Mouse (Mus musculus) limb, embryonic 14.5 days (tissue): ENCODE measurements around the gene Gm9048. TPM values are rescaled to one million over a fixed set of nuclear protein-coding genes. Genes with fewer than 3 reads are reported as not detected.
"Not testable (repeated sequence)": the region's sequence is repeated elsewhere in the genome, so short reads cannot be mapped to it uniquely, and the experiment has no call there.

ENCODE experiments used
- ATAC-seq: fragments of 200-750 bp; cut with Nextera tagmentation; 2 replicates; pipeline ENCODE4 v1.8.0; 2017; ENCODE audit warnings: low read depth, moderate number of reproducible peaks, moderate TSS enrichment; ENCODE audit not compliant: low FRiP score
- DNase-seq: peaks from one replicate; pipeline ENCODE4 v3.0.0-alpha.2; 2015; ENCODE audit warnings: low spot score
- H3K27ac ChIP-seq: fragments of 300-500 bp; sonication (generic); replicated peaks from 2 replicates; pipeline ENCODE4 v1.5.1; 2014; ENCODE audit warnings: low read depth, mild to moderate bottlenecking, low read length, moderate library complexity, mixed read lengths
- H3K27me3 ChIP-seq: fragments of 300-500 bp; sonication (generic); 2 replicates; pipeline ENCODE4 v1.6.1; 2014; ENCODE audit warnings: low read length, mixed read lengths; ENCODE audit not compliant: control insufficient read depth, insufficient read depth
- H3K36me3 ChIP-seq: fragments of 300-500 bp; sonication (generic); 2 replicates; pipeline ENCODE4 v1.6.1; 2014; ENCODE audit warnings: mild to moderate bottlenecking, low read length, moderate library complexity, mixed read lengths; ENCODE audit not compliant: control insufficient read depth, insufficient read depth
- H3K4me1 ChIP-seq: fragments of 300-500 bp; sonication (generic); 2 replicates; pipeline ENCODE4 v1.6.1; 2014; ENCODE audit warnings: antibody characterized with exemption, low read length, mixed read lengths; ENCODE audit not compliant: control insufficient read depth, insufficient read depth
- H3K4me2 ChIP-seq: fragments of 300-500 bp; sonication (generic); replicated peaks from 2 replicates; pipeline ENCODE4 v1.6.1; 2014; ENCODE audit warnings: low read depth, mild to moderate bottlenecking, low read length, moderate library complexity; ENCODE audit not compliant: severe bottlenecking
- H3K4me3 ChIP-seq: fragments of 300-500 bp; sonication (generic); replicated peaks from 2 replicates; pipeline ENCODE4 v1.5.1; 2014; ENCODE audit warnings: low read length
- H3K9ac ChIP-seq: fragments of 300-500 bp; sonication (generic); 2 replicates; pipeline ENCODE4 v1.6.1; 2014; ENCODE audit warnings: mild to moderate bottlenecking, low read depth, low read length, moderate library complexity; ENCODE audit not compliant: severe bottlenecking
- H3K9me3 ChIP-seq: fragments of 300-500 bp; sonication (generic); 2 replicates; pipeline ENCODE4 v1.6.1; 2016; ENCODE audit warnings: low read length; ENCODE audit not compliant: control insufficient read depth
- POLR2A ChIP-seq: fragments of 200-500 bp; IDR thresholded peaks from 2 replicates; pipeline ENCODE4 v1.8.0; 2012; ENCODE audit warnings: inconsistent platforms, mild to moderate bottlenecking, moderate library complexity, borderline replicate concordance; ENCODE audit not compliant: insufficient read depth, insufficient read length; ENCODE audit errors: extremely low read depth
- WGBS: fragments of 180-500 bp; shearing (Covaris S2); extraction: QIAGEN DNeasy Blood & Tissue Kit; methylation state at CpG from one replicate; pipeline ENCODE4 v1.1.7; 2014; 5-methylcytosine and 5-hydroxymethylcytosine counted together
- polyA plus RNA-seq, 2 experiments: library from polyadenylated mRNA; depleted of rRNA in 1 of 2; stranded (reverse) in 1 of 2; unstranded in 1 of 2; fragments of >200 nt; fragmentation: Nextera tagmentation in 1 of 2; extraction: Ambion mirVana in 1 of 2; gene quantifications; 2 replicates each; pipeline versions ENCODE4 v1.2.1 to v1.2.3; 2012 to 2014

The Gm9048 gene
- polyA plus RNA-seq, 2 experiments = 0.11 TPM; not detected in 1

GRCm38 (mm10) chr10:118319024-118319423 is 29.5 kb downstream of the Gm9048 start:
- Histone ChIP-seq H3K27ac (no peak overlapping the region), H3K36me3 (no peaks in the 10 kb centered on the region), H3K4me1 (no peaks in the 10 kb centered on the region), H3K27me3 (no peaks in the 10 kb centered on the region), H3K4me3 (no peak overlapping the region), H3K4me2 (no peak overlapping the region), H3K9me3 (no peaks in the 10 kb centered on the region), H3K9ac (no peak overlapping the region)
- ATAC-seq (no peak), DNase-seq (no peak)
- TF ChIP-seq POLR2A = no peak
- WGBS = 89% methylated on average over 8 of the region's 8 CpGs

- H3K27ac ChIP-seq, DNase-seq, H3K4me1 ChIP-seq, H3K27me3 ChIP-seq, H3K9ac ChIP-seq, ATAC-seq, H3K36me3 ChIP-seq, H3K4me3 ChIP-seq, H3K9me3 ChIP-seq, H3K4me2 ChIP-seq: not testable (repeated sequence)
- 39% methylated on average over 2 of the region's 2 CpGs for WGBS
Measured at GRCm38 (mm10) chr10:118302133-118302532, 46.3 kb downstream of the Gm9048 start.

Other genes with a start within 250 kb of the Gm9048 start
- 33.3 and 34.4 TPM in 2 replicates for gene Mdm1, start 206.9 kb downstream of the Gm9048 start, polyA plus RNA-seq (2012; rRNA removed)
- gene Mdm1, start 206.9 kb downstream of the Gm9048 start, polyA plus RNA-seq (2014; fragmentation: Nextera tagmentation; extraction: Ambion mirVana) = 24.7 and 25.8 TPM in 2 replicates
- gene Il22, start 143.7 kb downstream of the Gm9048 start, polyA plus RNA-seq (2012; rRNA removed) = not detected in 2 replicates
- gene Il22, start 143.7 kb downstream of the Gm9048 start, polyA plus RNA-seq (2014; fragmentation: Nextera tagmentation; extraction: Ambion mirVana) = not detected in 2 replicates
- gene Gm32717, start 107.9 kb downstream of the Gm9048 start, polyA plus RNA-seq (2012; rRNA removed) = 0.03 TPM in 1 of 2 replicates, not detected in the other
- not detected in 2 replicates for gene Gm32717, start 107.9 kb downstream of the Gm9048 start, polyA plus RNA-seq (2014; fragmentation: Nextera tagmentation; extraction: Ambion mirVana)
- gene Gm32802, start 90.0 kb downstream of the Gm9048 start, polyA plus RNA-seq (2012; rRNA removed) = 0.03 TPM in 1 of 2 replicates, not detected in the other
- gene Gm32802, start 90.0 kb downstream of the Gm9048 start, polyA plus RNA-seq (2014; fragmentation: Nextera tagmentation; extraction: Ambion mirVana) = not detected in 2 replicates
- gene Iltifb, start 53.6 kb downstream of the Gm9048 start, polyA plus RNA-seq (2012; rRNA removed) = not detected in 2 replicates
- gene Iltifb, start 53.6 kb downstream of the Gm9048 start, polyA plus RNA-seq (2014; fragmentation: Nextera tagmentation; extraction: Ambion mirVana) = not detected in 2 replicates
- not detected in 2 replicates for gene Gm9040, start 21.7 kb downstream of the Gm9048 start, polyA plus RNA-seq (2012; rRNA removed)
- gene Gm9040, start 21.7 kb downstream of the Gm9048 start, polyA plus RNA-seq (2014; fragmentation: Nextera tagmentation; extraction: Ambion mirVana) = not detected in 2 replicates
- not detected in 2 replicates for gene Gm9044, start 16.3 kb downstream of the Gm9048 start, polyA plus RNA-seq (2012; rRNA removed)
- gene Gm9044, start 16.3 kb downstream of the Gm9048 start, polyA plus RNA-seq (2014; fragmentation: Nextera tagmentation; extraction: Ambion mirVana) = not detected in 2 replicates
- gene Gm9045, start 10.8 kb downstream of the Gm9048 start, polyA plus RNA-seq (2012; rRNA removed) = 0.04 TPM in 1 of 2 replicates, not detected in the other
- gene Gm9045, start 10.8 kb downstream of the Gm9048 start, polyA plus RNA-seq (2014; fragmentation: Nextera tagmentation; extraction: Ambion mirVana) = 0.12 TPM in 1 of 2 replicates, not detected in the other
- not detected in 2 replicates for gene Gm9046, start 5.4 kb downstream of the Gm9048 start, polyA plus RNA-seq (2012; rRNA removed)
- not detected in 2 replicates for gene Gm9046, start 5.4 kb downstream of the Gm9048 start, polyA plus RNA-seq (2014; fragmentation: Nextera tagmentation; extraction: Ambion mirVana)
- 0.04 TPM in 1 of 2 replicates, not detected in the other for gene Gm9049, start 5.4 kb upstream of the Gm9048 start, polyA plus RNA-seq (2012; rRNA removed)
- gene Gm9049, start 5.4 kb upstream of the Gm9048 start, polyA plus RNA-seq (2014; fragmentation: Nextera tagmentation; extraction: Ambion mirVana) = 0.12 TPM in 1 of 2 replicates, not detected in the other
- gene Ifng, start 92.4 kb upstream of the Gm9048 start, polyA plus RNA-seq (2012; rRNA removed) = not detected in 2 replicates
- not detected in 2 replicates for gene Ifng, start 92.4 kb upstream of the Gm9048 start, polyA plus RNA-seq (2014; fragmentation: Nextera tagmentation; extraction: Ambion mirVana)